Comparison of ENCODE assay signal across 8 mouse cellular contexts in genomic region chr11:20638841-20639240, GRCm38 (mm10).
A peak's percentile ranks its signal among the peaks of the same experiment; 100 is the strongest.
DNase-seq lines count a peak whose midpoint lies in the region; ATAC-seq and TF ChIP-seq lines count a peak whose summit lies in the region.

No protein-coding gene starts in this region.

- H3K4me3 ChIP-seq in forebrain, postnatal 0 days (ENCODE audit: low read depth, low read length): no peak overlapping the region
- H3K4me3 ChIP-seq in forebrain, embryonic 12.5 days (replicated peaks): no peak overlapping the region
- H3K4me3 ChIP-seq in kidney, postnatal 0 days (replicated peaks; ENCODE audit: low read depth, low read length): no peak overlapping the region
- no peak overlapping the region for H3K4me3 ChIP-seq in lung, postnatal 0 days (ENCODE audit: low read depth, low read length)

- H3K36me3 ChIP-seq in forebrain, postnatal 0 days (ENCODE audit: insufficient read depth): no peaks in the 10 kb centered on the region
- no peaks in the 10 kb centered on the region for H3K36me3 ChIP-seq in forebrain, embryonic 12.5 days (replicated peaks)
- H3K36me3 ChIP-seq in kidney, postnatal 0 days (ENCODE audit: insufficient read depth, low read length): no peaks in the 10 kb centered on the region
- no peaks in the 10 kb centered on the region for H3K36me3 ChIP-seq in lung, postnatal 0 days (ENCODE audit: insufficient read depth, low read length)

- peak; percentile 83 for TF ChIP-seq CTCF in forebrain, postnatal 0 days (IDR thresholded peaks at IDR 0.05; ENCODE audit: low read depth)
- peak; percentile 96 for TF ChIP-seq CTCF in kidney, postnatal 0 days (IDR thresholded peaks at IDR 0.05; ENCODE audit: low read depth)
- peak; percentile 97 for TF ChIP-seq CTCF in lung, postnatal 0 days (IDR thresholded peaks at IDR 0.05)

- WGBS in forebrain, postnatal 0 days: 27% methylated on average over 3 of the region's 3 CpGs
- 23% methylated on average over 3 of the region's 3 CpGs for WGBS in forebrain, embryonic 12.5 days
- WGBS in kidney, postnatal 0 days: 23% methylated on average over 3 of the region's 3 CpGs
- WGBS in lung, postnatal 0 days: 12% methylated on average over 3 of the region's 3 CpGs

- H3K9ac ChIP-seq in forebrain, postnatal 0 days: no peak overlapping the region
- H3K9ac ChIP-seq in forebrain, embryonic 12.5 days: no peak overlapping the region
- H3K9ac ChIP-seq in kidney, postnatal 0 days (ENCODE audit: low read depth, low read length): no peak overlapping the region
- H3K9ac ChIP-seq in lung, postnatal 0 days (replicated peaks; ENCODE audit: low read depth): no peak overlapping the region

- H3K9me3 ChIP-seq in forebrain, postnatal 0 days (ENCODE audit: low read length): no peaks in the 10 kb centered on the region
- no peaks in the 10 kb centered on the region for H3K9me3 ChIP-seq in forebrain, embryonic 12.5 days
- no peaks in the 10 kb centered on the region for H3K9me3 ChIP-seq in kidney, postnatal 0 days (replicated peaks; ENCODE audit: low read length)
- H3K9me3 ChIP-seq in lung, postnatal 0 days (ENCODE audit: low read length): no peaks in the 10 kb centered on the region

- 0 out of 2 replicates have a peak, but pooled peaks cover 4% of the 10 kb centered on the region for H3K4me1 ChIP-seq in forebrain, postnatal 0 days (ENCODE audit: insufficient read depth)
- H3K4me1 ChIP-seq in forebrain, embryonic 12.5 days: peaks cover 52% of the 10 kb centered on the region
- H3K4me1 ChIP-seq in kidney, postnatal 0 days (replicated peaks; ENCODE audit: insufficient read depth, low read length): peaks cover 27% of the 10 kb centered on the region
- H3K4me1 ChIP-seq in lung, postnatal 0 days (ENCODE audit: insufficient read depth, low read depth, low read length): peaks cover 18% of the 10 kb centered on the region; the same call in 1 of the 2 replicates

- DNase-seq in forebrain, postnatal 0 days: no peak
- DNase-seq in 416B (ENCODE audit: low read depth): peak; percentile 75
- peak; percentile 38 for DNase-seq in adrenal gland, adult 8-10 months
- peak; percentile 79 for DNase-seq in embryo, embryonic 11 days
- peak; percentile 74 for DNase-seq in kidney, postnatal 0 days (ENCODE audit: low spot score)
- DNase-seq in lung, postnatal 0 days (ENCODE audit: low spot score): peak; percentile 80
- peak; percentile 63 to 79 for DNase-seq in spleen, postnatal 36 days (ENCODE audit: low spot score in 2 of 2)

- no peak for ATAC-seq in forebrain, postnatal 0 days
- no peak for ATAC-seq in forebrain, embryonic 12.5 days (ENCODE audit: low FRiP score)
- no peak for ATAC-seq in kidney, postnatal 0 days (replicated peaks; ENCODE audit: low FRiP score, low read depth)
- no peak for ATAC-seq in lung, postnatal 0 days

- no peak for TF ChIP-seq EP300 in lung, postnatal 0 days (IDR thresholded peaks at IDR 0.05)

- H3K27me3 ChIP-seq in forebrain, postnatal 0 days (ENCODE audit: insufficient read depth, low read length): no peaks in the 10 kb centered on the region
- no peaks in the 10 kb centered on the region for H3K27me3 ChIP-seq in forebrain, embryonic 12.5 days
- H3K27me3 ChIP-seq in kidney, postnatal 0 days (ENCODE audit: insufficient read depth, low read length): no peaks in the 10 kb centered on the region
- H3K27me3 ChIP-seq in lung, postnatal 0 days (replicated peaks; ENCODE audit: insufficient read depth, low read length): no peaks in the 10 kb centered on the region

- no peak overlapping the region for H3K4me2 ChIP-seq in forebrain, postnatal 0 days (ENCODE audit: low read depth)
- no peak overlapping the region for H3K4me2 ChIP-seq in forebrain, embryonic 12.5 days
- no peak overlapping the region for H3K4me2 ChIP-seq in kidney, postnatal 0 days (ENCODE audit: low read length)
- no peak overlapping the region for H3K4me2 ChIP-seq in lung, postnatal 0 days (replicated peaks; ENCODE audit: low read depth, low read length)

- no peak overlapping the region for H3K27ac ChIP-seq in forebrain, postnatal 0 days (ENCODE audit: low read depth, low read length)
- no peak overlapping the region for H3K27ac ChIP-seq in forebrain, embryonic 12.5 days
- H3K27ac ChIP-seq in kidney, postnatal 0 days: no peak overlapping the region
- no peak overlapping the region for H3K27ac ChIP-seq in lung, postnatal 0 days (ENCODE audit: low read length)
